Mouse (Mus musculus): ENCODE results near the gene Cebpb.

- TF ChIP-seq CTCF (IDR thresholded peaks at IDR 0.05 in 2 of 3, conservative IDR thresholded peaks at IDR 0.05 in 1 of 3; ENCODE audit: control insufficient read depth in 1 of 3, insufficient read depth in 1 of 3, low read depth in 2 of 3, low read length in 3 of 3, poor library complexity in 1 of 3, severe bottlenecking in 1 of 3) (no peak), POLR2A (IDR thresholded peaks at IDR 0.05; ENCODE audit: control insufficient read depth in 1 of 2, insufficient read depth in 1 of 2, low read depth in 1 of 2, low read length in 2 of 2, poor library complexity in 1 of 2) (no peak), MEF2A (IDR thresholded peaks at IDR 0.05; ENCODE audit: extremely low read depth, insufficient replicate concordance, low read depth, low read length, poor library complexity, severe bottlenecking) (no peak), USF2 (IDR thresholded peaks at IDR 0.05; ENCODE audit: borderline replicate concordance in 1 of 2, insufficient read depth in 1 of 2, low read depth in 1 of 2, low read length in 2 of 2) (no peak), ZKSCAN1 (IDR thresholded peaks at IDR 0.05; ENCODE audit: low read depth, low read length) (no peak), KAT2A (conservative IDR thresholded peaks at IDR 0.05; ENCODE audit: low read depth, low read length) (no peak), GABPA (IDR thresholded peaks at IDR 0.05; ENCODE audit: low read depth, low read length) (no peak), E2F4 (IDR thresholded peaks at IDR 0.05; ENCODE audit: borderline replicate concordance, low read depth, low read length) (no peak), SMC3 (IDR thresholded peaks at IDR 0.05; ENCODE audit: low read depth, low read length) (no peak)
These were observed 28.5 kb downstream of the Cebpb start for GRCm38 (mm10) chr2:167717208-167717607.

All from MEL (cell line).